Mouse (Mus musculus) CH12F3 (cell line): ENCODE measurements around the gene Hspa1l.
"Not testable (repeated sequence)": the region's sequence is repeated elsewhere in the genome, so short reads cannot be mapped to it uniquely, and the experiment has no call there.

Experiments
- in situ Hi-C: fragments of 300-500 bp; cut with MboI; formaldehyde crosslinking; loops from 2 replicates; pipeline ENCODE4 v1.14.3; 2020; ENCODE audit warnings: low sequenced_read_pairs

The Hspa1l gene

GRCm38 (mm10) chr17:34950514-34951455 lies 21.7 kb upstream of the Hspa1l start:
- in situ Hi-C loops = no loop called here

DNA sequence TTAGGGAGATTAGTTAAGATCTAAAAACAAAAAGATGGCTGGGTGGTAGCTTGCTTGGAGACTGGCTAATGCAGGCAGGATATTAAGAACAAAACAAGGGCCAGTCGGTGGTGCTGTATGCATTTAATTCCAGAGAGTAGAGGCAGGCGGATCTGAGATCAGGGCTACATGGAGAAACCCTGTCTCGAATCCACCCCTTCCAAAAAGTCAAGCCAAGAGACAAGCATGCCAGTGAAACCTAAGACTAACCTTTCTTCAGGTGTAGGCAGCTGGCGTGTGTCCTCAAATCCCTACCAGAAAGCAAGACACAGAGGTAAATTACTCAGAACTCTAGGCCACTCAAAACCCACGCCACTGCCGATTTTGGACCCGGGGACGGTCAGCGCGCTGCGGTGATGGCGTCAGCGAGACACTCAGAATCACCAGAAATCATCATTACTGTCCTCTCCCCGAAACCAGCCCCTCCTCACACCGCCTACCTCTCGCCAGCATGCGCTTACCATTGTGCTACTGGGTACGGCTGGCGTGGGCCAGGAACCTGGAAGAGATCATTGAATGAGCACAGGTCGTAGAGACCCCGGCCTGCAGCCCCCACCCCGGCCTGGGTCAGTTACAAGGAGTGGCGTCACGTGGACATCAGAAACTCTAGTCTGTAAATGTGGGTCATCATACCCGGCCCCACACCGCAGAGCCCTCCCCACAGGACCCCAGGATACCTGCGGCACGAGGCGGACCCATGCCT lies 20.7 kb upstream of the Hspa1l start:
- in situ Hi-C loops = no loop called here

- in situ Hi-C loops = no loop called here
Observed at GRCm38 (mm10) chr17:34952378-34953040, 20.0 kb upstream of the Hspa1l start.

- in situ Hi-C loops = no loop called here
Observed at GRCm38 (mm10) chr17:34953258-34953657, 19.2 kb upstream of the Hspa1l start.

GRCm38 (mm10) chr17:34953904-34954303 lies 18.6 kb upstream of the Hspa1l start:
- in situ Hi-C loops = no loop called here

DNA sequence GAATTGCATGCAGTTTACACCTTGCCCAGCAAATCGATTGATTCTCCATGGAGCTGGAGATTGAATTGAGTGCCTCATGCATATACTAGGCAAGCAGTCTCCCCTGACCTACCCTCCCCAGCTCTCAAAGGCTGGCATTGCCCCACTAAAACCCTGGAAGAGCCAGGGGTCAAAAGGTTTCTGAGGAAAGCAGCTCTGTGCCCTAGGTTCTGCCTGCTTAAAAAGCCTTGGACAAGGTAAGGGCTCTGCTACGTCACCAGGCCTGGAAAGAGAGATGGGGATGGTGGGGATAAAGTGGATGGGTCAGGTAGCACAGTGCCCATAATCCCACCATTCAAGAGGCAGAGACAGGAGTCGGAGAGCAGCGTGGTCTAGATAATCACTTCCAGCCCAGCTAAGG lies 17.7 kb upstream of the Hspa1l start:
- in situ Hi-C loops = no loop called here

- in situ Hi-C loops = no loop called here
Observed at GRCm38 (mm10) chr17:34955884-34956283, 16.6 kb upstream of the Hspa1l start.

DNA sequence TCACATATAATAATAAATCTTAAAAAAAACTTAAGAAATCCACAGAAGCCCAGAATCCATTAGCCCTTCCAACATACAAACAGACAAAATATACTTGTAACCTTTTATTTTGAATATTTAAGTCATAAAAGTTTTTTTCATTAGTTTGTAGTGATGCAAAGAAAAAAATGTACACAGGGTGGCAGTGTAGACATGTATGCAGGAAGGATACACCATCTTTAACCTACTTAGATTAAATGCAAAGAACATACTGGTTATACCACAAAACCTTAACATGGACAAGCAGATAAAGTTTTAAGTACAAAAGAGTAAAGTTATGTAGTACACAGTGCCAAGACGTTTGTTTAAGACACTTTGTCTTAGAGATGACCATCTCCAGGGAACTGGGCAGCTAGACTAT lies 16.2 kb upstream of the Hspa1l start:
- in situ Hi-C loops = no loop called here

- in situ Hi-C loops = not testable (repeated sequence)
Observed at GRCm38 (mm10) chr17:34957291-34957690, 15.2 kb upstream of the Hspa1l start.

- in situ Hi-C loops = not testable (repeated sequence)
Observed at GRCm38 (mm10) chr17:34957966-34958365, 14.5 kb upstream of the Hspa1l start.

DNA sequence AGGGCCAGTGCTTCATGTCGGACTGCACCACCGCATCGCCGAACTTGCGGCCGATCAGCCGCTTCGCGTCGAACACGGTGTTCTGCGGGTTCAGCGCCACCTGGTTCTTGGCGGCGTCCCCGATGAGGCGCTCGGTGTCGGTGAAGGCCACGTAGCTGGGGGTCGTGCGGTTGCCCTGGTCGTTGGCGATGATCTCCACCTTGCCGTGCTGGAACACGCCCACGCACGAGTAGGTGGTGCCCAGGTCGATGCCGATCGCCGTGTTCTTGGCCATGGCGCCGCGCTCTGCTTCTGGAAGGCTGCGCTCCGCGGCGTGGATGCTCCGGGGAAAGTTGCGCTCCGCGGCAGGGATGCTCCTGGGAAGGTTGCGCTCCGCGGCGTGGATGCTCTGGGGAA lies 13.8 kb upstream of the Hspa1l start:
- in situ Hi-C loops = not testable (repeated sequence)

DNA sequence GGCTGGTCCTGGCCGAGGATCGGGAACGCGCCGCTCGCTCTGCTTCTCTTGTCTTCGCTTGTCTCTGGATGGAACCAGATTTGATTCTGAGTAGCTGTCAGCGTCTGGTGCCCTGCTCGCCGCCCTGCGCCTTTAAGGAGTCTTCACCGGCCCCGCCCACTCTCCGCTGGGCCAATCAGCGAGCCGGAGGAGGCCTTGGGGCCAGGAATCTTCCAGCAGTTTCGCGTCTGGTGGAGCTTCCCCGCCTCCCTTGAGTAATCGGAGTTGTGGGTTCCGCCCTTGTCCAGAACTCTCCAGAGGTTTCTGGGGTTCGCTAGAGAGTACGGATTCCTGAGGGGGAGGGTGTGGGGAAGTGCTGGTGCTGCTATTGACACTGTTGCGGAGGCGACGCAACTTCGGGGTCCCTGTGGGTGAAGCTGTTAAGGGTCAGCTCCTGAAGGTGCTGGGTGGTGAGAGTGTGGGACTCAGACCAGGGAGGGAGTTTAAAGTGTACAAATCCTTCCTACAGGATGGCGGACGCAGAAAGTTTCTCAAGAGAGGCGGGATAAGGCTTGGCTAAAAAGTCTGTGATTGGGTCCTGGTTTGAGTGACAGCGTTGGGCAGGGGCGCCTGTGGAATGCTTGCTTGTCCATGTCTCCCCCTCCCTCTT lies 13.2 kb upstream of the Hspa1l start, which contains the start of gene Hspa1b:
Gene Hspa1b (minus strand): TSS at position 109 of the 649 bp plus-strand sequence.
- in situ Hi-C loops = not testable (repeated sequence)

- in situ Hi-C loops = no loop called here
Observed at GRCm38 (mm10) chr17:34959881-34960515, 12.5 kb upstream of the Hspa1l start.

- in situ Hi-C loops = no loop called here
Observed at GRCm38 (mm10) chr17:34960702-34961493, 11.6 kb upstream of the Hspa1l start.

DNA sequence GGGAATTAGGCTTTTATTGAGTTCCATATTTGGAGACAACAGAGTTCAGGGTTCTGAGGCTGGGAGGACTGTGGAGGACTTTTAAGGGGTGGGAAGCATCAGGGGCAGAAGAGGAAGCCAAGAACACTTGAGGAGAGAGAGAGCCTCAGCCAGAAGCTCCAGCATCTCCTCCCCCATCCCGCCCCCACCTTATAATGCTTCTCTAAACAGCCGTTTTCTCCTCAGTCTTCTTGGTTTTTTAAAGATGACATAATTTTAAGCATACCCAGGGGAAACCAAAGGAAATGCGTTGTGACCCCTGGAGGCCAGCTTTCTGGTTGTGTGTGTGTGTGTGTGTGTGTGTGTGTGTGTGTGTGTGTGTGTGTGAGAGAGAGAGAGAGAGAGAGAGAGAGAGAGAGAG lies 10.4 kb upstream of the Hspa1l start:
- in situ Hi-C loops = no loop called here

DNA sequence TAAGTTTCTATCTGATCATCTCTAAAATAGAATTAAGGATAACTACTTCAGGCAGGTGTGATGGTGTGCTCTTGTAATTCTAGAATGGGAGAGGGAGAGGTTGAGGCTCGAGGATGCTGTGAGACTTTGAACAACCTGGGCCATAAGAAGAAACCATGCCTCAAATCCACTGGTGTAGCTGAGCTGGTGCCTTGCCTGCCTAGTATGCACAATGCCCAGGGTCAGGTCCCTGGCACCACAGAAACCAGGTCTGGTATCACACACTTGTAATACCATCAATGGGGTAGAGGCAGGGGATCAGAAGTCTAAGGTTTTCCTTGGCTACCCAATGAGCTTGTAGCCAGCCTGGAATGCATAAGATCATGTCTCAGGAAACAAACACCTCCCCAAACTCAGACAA lies 9.7 kb upstream of the Hspa1l start:
- in situ Hi-C loops = no loop called here

- in situ Hi-C loops = no loop called here
Observed at GRCm38 (mm10) chr17:34964640-34965049, 7.9 kb upstream of the Hspa1l start.

GRCm38 (mm10) chr17:34965627-34966026 lies 6.9 kb upstream of the Hspa1l start:
- in situ Hi-C loops = no loop called here

DNA sequence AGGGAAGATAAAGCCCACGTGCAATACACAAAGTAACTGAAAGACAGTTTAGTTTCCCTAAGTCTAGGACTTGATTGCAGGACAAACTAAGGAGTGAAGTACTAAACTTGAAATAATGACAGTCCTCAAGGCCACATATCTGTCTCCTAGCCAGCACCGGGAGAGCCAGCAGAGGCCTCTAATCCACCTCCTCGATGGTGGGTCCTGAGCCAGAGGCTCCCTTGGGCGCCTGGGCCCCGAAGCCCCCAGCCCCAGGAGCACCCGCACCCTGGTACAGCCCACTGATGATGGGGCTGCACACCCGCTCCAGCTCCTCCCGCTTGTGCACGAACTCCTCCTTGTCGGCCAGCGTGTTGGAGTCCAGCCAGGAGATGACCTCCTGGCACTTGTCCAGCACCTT lies 2.7 kb upstream of the Hspa1l start, which contains the start of gene Gm20481:
Gene Gm20481 (plus strand): TSS at position 91 of the 400 bp plus-strand sequence.
- in situ Hi-C loops = not testable (repeated sequence)
